Mouse (Mus musculus) gastrocnemius, adult 18-20 months (tissue): Measurements from ENCODE around the gene Lyrm9. TPM values are rescaled to one million over a fixed set of nuclear protein-coding genes. Genes with fewer than 3 reads are reported as not detected.

Experiments
- DNase-seq: peaks from one replicate; pipeline ENCODE4 v3.0.0; 2021; ENCODE audit warnings: low spot score
- long read RNA-seq, 2 experiments: library from polyadenylated mRNA; stranded (forward); transcript quantifications; one replicate each; pipeline ENCODE4 v2.0.0; 2021
- total RNA-seq, 2 experiments: library from RNA; stranded (reverse); gene quantifications; 2 replicates each; pipeline ENCODE4 v1.2.3; 2021

The Lyrm9 gene
- total RNA-seq = 10 to 100 TPM; 12.3 to 17.3 TPM
- long read RNA-seq, experiment 1, full-length matches to known transcripts = 10 of 13 reads
- long read RNA-seq, experiment 1, partial matches to known transcripts = 2 of 13 reads
- long read RNA-seq, experiment 1, other reads (novel, unspliced or antisense) = 1 of 13 reads
- long read RNA-seq, experiment 2, full-length matches to known transcripts = 8 of 15 reads
- long read RNA-seq, experiment 2, partial matches to known transcripts = 0 of 15 reads
- long read RNA-seq, experiment 2, other reads (novel, unspliced or antisense) = 7 of 15 reads

- peak; percentile 98 for DNase-seq
These were observed at the start of gene Lyrm9 for GRCm38 (mm10) chr11:78826442-78827013. Lyrm9 (plus strand) TSS chr11:78826584.

- DNase-seq = no peak
These were observed 48.3 kb upstream of the Lyrm9 start for GRCm38 (mm10) chr11:78777851-78778680.

- DNase-seq = no peak
These were observed 46.4 kb upstream of the Lyrm9 start for GRCm38 (mm10) chr11:78780002-78780401.

GRCm38 (mm10) chr11:78780571-78780970, 45.8 kb upstream of the Lyrm9 start:
- DNase-seq = no peak

- no peak for DNase-seq
These were observed 44.1 kb upstream of the Lyrm9 start for GRCm38 (mm10) chr11:78782326-78782725.

- no peak for DNase-seq
These were observed 43.5 kb upstream of the Lyrm9 start for GRCm38 (mm10) chr11:78782791-78783347.

GRCm38 (mm10) chr11:78786013-78786431, 40.4 kb upstream of the Lyrm9 start:
- no peak for DNase-seq

- no peak for DNase-seq
These were observed 36.9 kb upstream of the Lyrm9 start for GRCm38 (mm10) chr11:78789370-78790060.

GRCm38 (mm10) chr11:78791582-78791981, 34.8 kb upstream of the Lyrm9 start:
- DNase-seq = peak; percentile 27

- DNase-seq = no peak
These were observed 34.3 kb upstream of the Lyrm9 start for GRCm38 (mm10) chr11:78792055-78792454.

- no peak for DNase-seq
These were observed 33.9 kb upstream of the Lyrm9 start for GRCm38 (mm10) chr11:78792465-78792864.

- no peak for DNase-seq
These were observed 33.3 kb upstream of the Lyrm9 start for GRCm38 (mm10) chr11:78793116-78793515.

- DNase-seq = no peak
These were observed 30.2 kb upstream of the Lyrm9 start for GRCm38 (mm10) chr11:78796072-78796729.

GRCm38 (mm10) chr11:78801094-78801493, 25.3 kb upstream of the Lyrm9 start:
- DNase-seq = no peak

GRCm38 (mm10) chr11:78803587-78804316, 22.6 kb upstream of the Lyrm9 start:
- DNase-seq = peak; percentile 30

GRCm38 (mm10) chr11:78804551-78804950, 21.8 kb upstream of the Lyrm9 start:
- DNase-seq = no peak

GRCm38 (mm10) chr11:78805198-78805597, 21.2 kb upstream of the Lyrm9 start:
- DNase-seq = no peak

- no peak for DNase-seq
These were observed 20.7 kb upstream of the Lyrm9 start for GRCm38 (mm10) chr11:78805691-78806137.

GRCm38 (mm10) chr11:78807341-78808108, 18.9 kb upstream of the Lyrm9 start:
- DNase-seq = no peak
